Mouse (Mus musculus) ES-Bruce4 (cell line): ENCODE measurements around the gene Gm17416.

Experiments
- CTCF ChIP-seq: IDR thresholded peaks from one replicate; pipeline ENCODE4 v1.8.1; 2011; ENCODE audit warnings: low read depth, low read length
- EP300 ChIP-seq: IDR thresholded peaks from 2 replicates; pipeline ENCODE4 v1.6.1; 2011; ENCODE audit warnings: low read depth, low read length; ENCODE audit not compliant: insufficient read depth

- TF ChIP-seq EP300 (no peak), CTCF (no peak)
These were observed 43.1 kb downstream of the Gm17416 start for GRCm38 (mm10) chr2:152612193-152612592.
